Comparison of ENCODE assay signal across 17 mouse cellular contexts in the genomic region with DNA sequence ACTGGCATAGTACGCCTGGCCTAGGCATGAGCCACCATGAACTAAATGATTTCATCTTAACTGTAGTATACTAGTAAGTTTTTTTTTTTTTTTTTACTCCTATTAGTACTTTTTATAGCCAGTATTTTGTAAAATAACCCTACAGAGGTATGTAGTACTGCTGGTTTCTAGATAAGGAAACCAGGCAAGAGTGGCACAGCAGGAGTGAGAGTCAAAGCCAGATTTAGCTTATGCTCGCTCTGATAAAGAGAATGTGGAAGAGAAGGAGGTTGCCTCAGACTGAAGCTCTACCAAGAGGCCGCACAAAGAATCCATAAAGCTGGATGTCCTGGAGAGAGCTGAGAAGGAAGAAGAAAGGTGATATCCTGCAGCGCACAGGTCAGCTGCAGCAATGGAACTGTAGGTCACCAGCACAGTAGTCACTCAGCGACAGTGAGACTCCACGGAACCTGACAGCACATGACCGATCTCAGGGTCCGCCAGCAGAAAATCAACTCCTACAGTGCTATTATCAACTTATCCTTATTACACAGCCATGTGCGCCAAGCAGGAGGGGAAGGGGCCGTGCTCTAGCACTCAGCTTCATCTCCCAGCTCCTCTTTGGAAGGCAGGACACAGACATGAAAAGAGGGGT. TPM values are rescaled to one million over a fixed set of nuclear protein-coding genes. Genes with fewer than 3 reads are reported as not detected.
"Had no signal": no experiment of that assay in that cellular context is flagged by ENCODE, and none has a peak within 500 bp of the region (broad histone marks: within the 10 kb centered on the region; RNA-seq: fewer than 3 reads in every experiment).

No protein-coding gene starts in this region.

- H3K9ac ChIP-seq: kidney, embryonic 15.5 days; limb, embryonic 12.5 days; limb, embryonic 15.5 days; liver, embryonic 14.5 days; liver, postnatal 0 days; lung, embryonic 14.5 days; midbrain, embryonic 13.5 days had no signal

- H3K4me3 ChIP-seq: kidney, embryonic 15.5 days; left cerebral cortex, adult 2 months; limb, embryonic 12.5 days; limb, embryonic 15.5 days; midbrain, embryonic 13.5 days had no signal

- H3K4me1 ChIP-seq: kidney, embryonic 15.5 days; limb, embryonic 12.5 days; limb, embryonic 15.5 days; midbrain, embryonic 13.5 days had no signal

- H3K9me3 ChIP-seq: kidney, embryonic 15.5 days; limb, embryonic 12.5 days; limb, embryonic 15.5 days; midbrain, embryonic 13.5 days had no signal

- H3K4me2 ChIP-seq: kidney, embryonic 15.5 days; limb, embryonic 12.5 days; limb, embryonic 15.5 days; liver, embryonic 11.5 days; lung, embryonic 14.5 days; midbrain, embryonic 13.5 days had no signal

- H3K27ac ChIP-seq: kidney, embryonic 15.5 days; left cerebral cortex, adult 2 months; limb, embryonic 12.5 days; limb, embryonic 15.5 days; liver, embryonic 14.5 days; macrophage; midbrain, embryonic 13.5 days had no signal

- ATAC-seq: liver, postnatal 0 days; lung, postnatal 0 days; midbrain, embryonic 13.5 days had no signal

- H3K27me3 ChIP-seq: kidney, embryonic 15.5 days; limb, embryonic 12.5 days; limb, embryonic 15.5 days; midbrain, embryonic 13.5 days had no signal

- DNase-seq: kidney, postnatal 10 days; kidney, postnatal 36 days; layer of hippocampus, postnatal 36 days; liver, postnatal 0 days; lung, embryonic 14.5 days; thymus, adult 18-20 months; thymus, postnatal 36 days had no signal

RNA-seq across cellular contexts. Expression of a gene that starts 14.7 kb away (rescaled TPM):
- total RNA-seq: megakaryocyte, adult 5-6 weeks had no signal
- polyA plus RNA-seq: macrophage had no signal
